17 mouse cellular contexts compared by ENCODE assay signal in genomic region chr1:185579824-185580223, GRCm38 (mm10).
"Had no signal": no experiment of that assay in that cellular context is flagged by ENCODE, and none has a peak within 500 bp of the region (broad histone marks: within the 10 kb centered on the region; RNA-seq: fewer than 3 reads in every experiment).

No protein-coding gene starts in this region.

- H3K9ac ChIP-seq: liver, embryonic 13.5 days; liver, embryonic 15.5 days; liver, postnatal 0 days; lung, embryonic 15.5 days; midbrain, embryonic 13.5 days; midbrain, embryonic 15.5 days; neural tube, embryonic 12.5 days; stomach, embryonic 15.5 days had no signal

- H3K4me2 ChIP-seq: liver, embryonic 11.5 days; liver, embryonic 13.5 days; liver, embryonic 15.5 days; lung, embryonic 15.5 days; midbrain, embryonic 11.5 days; midbrain, embryonic 13.5 days; midbrain, embryonic 15.5 days; neural tube, embryonic 12.5 days; stomach, embryonic 15.5 days had no signal

- ATAC-seq: liver, postnatal 0 days; midbrain, embryonic 13.5 days; midbrain, embryonic 15.5 days had no signal

- H3K4me3 ChIP-seq: liver, embryonic 13.5 days; liver, embryonic 15.5 days; lung, embryonic 15.5 days; megakaryocyte, embryonic 14.5 days; midbrain, embryonic 13.5 days; midbrain, embryonic 15.5 days; neural tube, embryonic 12.5 days; stomach, embryonic 15.5 days had no signal

- H3K4me1 ChIP-seq: liver, embryonic 13.5 days; liver, embryonic 15.5 days; lung, embryonic 15.5 days; megakaryocyte, embryonic 14.5 days; midbrain, embryonic 13.5 days; midbrain, embryonic 15.5 days; neural tube, embryonic 12.5 days; stomach, embryonic 15.5 days had no signal

- DNase-seq: liver, embryonic 13.5 days; liver, postnatal 0 days; right cerebral cortex, postnatal 14 days; thymus, adult 2 months; thymus, postnatal 25 days; thymus, postnatal 4 days had no signal

- H3K27me3 ChIP-seq: liver, embryonic 13.5 days; liver, embryonic 15.5 days; lung, embryonic 15.5 days; megakaryocyte, embryonic 14.5 days; midbrain, embryonic 13.5 days; midbrain, embryonic 15.5 days; neural tube, embryonic 12.5 days; stomach, embryonic 15.5 days had no signal

- H3K27ac ChIP-seq: liver, embryonic 13.5 days; liver, embryonic 15.5 days; lung, embryonic 15.5 days; macrophage; midbrain, embryonic 13.5 days; midbrain, embryonic 15.5 days; neural tube, embryonic 12.5 days; stomach, embryonic 15.5 days; stomach, postnatal 0 days had no signal

- H3K9me3 ChIP-seq: liver, embryonic 13.5 days; liver, embryonic 15.5 days; lung, embryonic 15.5 days; midbrain, embryonic 13.5 days; midbrain, embryonic 15.5 days; neural tube, embryonic 12.5 days; stomach, embryonic 15.5 days had no signal

- H3K36me3 ChIP-seq: liver, embryonic 13.5 days; liver, embryonic 15.5 days; lung, embryonic 15.5 days; midbrain, embryonic 13.5 days; midbrain, embryonic 15.5 days; neural tube, embryonic 12.5 days; stomach, embryonic 15.5 days had no signal
